Comparison of ENCODE assay signal across 29 mouse cellular contexts in genomic region chr16:46267533-46267932, GRCm38 (mm10).
"Had no signal": no experiment of that assay in that cellular context is flagged by ENCODE, and none has a peak within 500 bp of the region (broad histone marks: within the 10 kb centered on the region; RNA-seq: fewer than 3 reads in every experiment).

No protein-coding gene starts in this region.

- H3K36me3 ChIP-seq: limb, embryonic 10.5 days; limb, embryonic 12.5 days; limb, embryonic 13.5 days; limb, embryonic 15.5 days; liver, embryonic 12.5 days; liver, embryonic 13.5 days; liver, embryonic 15.5 days; lung, embryonic 15.5 days; midbrain, embryonic 10.5 days; midbrain, embryonic 12.5 days; midbrain, embryonic 13.5 days; midbrain, embryonic 15.5 days had no signal

- H3K27ac ChIP-seq: limb, embryonic 10.5 days; limb, embryonic 12.5 days; limb, embryonic 13.5 days; limb, embryonic 15.5 days; liver, embryonic 12.5 days; liver, embryonic 13.5 days; liver, embryonic 14.5 days; liver, embryonic 15.5 days; lung, embryonic 15.5 days; macrophage; midbrain, embryonic 10.5 days; midbrain, embryonic 12.5 days; midbrain, embryonic 13.5 days; midbrain, embryonic 15.5 days had no signal

- H3K27me3 ChIP-seq: limb, embryonic 12.5 days; limb, embryonic 13.5 days; limb, embryonic 15.5 days; liver, embryonic 12.5 days; liver, embryonic 13.5 days; liver, embryonic 15.5 days; lung, embryonic 15.5 days; megakaryocyte, embryonic 14.5 days; midbrain, embryonic 12.5 days; midbrain, embryonic 13.5 days; midbrain, embryonic 15.5 days had no signal

- H3K4me2 ChIP-seq: limb, embryonic 12.5 days; limb, embryonic 13.5 days; limb, embryonic 15.5 days; liver, embryonic 11.5 days; liver, embryonic 12.5 days; liver, embryonic 13.5 days; liver, embryonic 15.5 days; lung, embryonic 14.5 days; lung, embryonic 15.5 days; midbrain, embryonic 11.5 days; midbrain, embryonic 12.5 days; midbrain, embryonic 13.5 days; midbrain, embryonic 15.5 days had no signal

- H3K9me3 ChIP-seq: limb, embryonic 10.5 days; limb, embryonic 12.5 days; limb, embryonic 13.5 days; limb, embryonic 15.5 days; liver, embryonic 12.5 days; liver, embryonic 13.5 days; liver, embryonic 15.5 days; lung, embryonic 15.5 days; megakaryocyte, embryonic 14.5 days; midbrain, embryonic 10.5 days; midbrain, embryonic 12.5 days; midbrain, embryonic 13.5 days; midbrain, embryonic 15.5 days had no signal

- DNase-seq: left cerebral cortex, postnatal 4 days; liver; liver, embryonic 13.5 days; liver, postnatal 0 days; lung, adult 18-20 months; lung, adult 2 months; lung, embryonic 14.5 days; lung, postnatal 10 days; lung, postnatal 14 days; lung, postnatal 36 days; lung, postnatal 4 days; midbrain, embryonic 14.5 days had no signal

- H3K4me1 ChIP-seq: limb, embryonic 10.5 days; limb, embryonic 12.5 days; limb, embryonic 13.5 days; limb, embryonic 15.5 days; liver, embryonic 12.5 days; liver, embryonic 13.5 days; liver, embryonic 15.5 days; lung, embryonic 15.5 days; megakaryocyte, embryonic 14.5 days; midbrain, embryonic 10.5 days; midbrain, embryonic 12.5 days; midbrain, embryonic 13.5 days; midbrain, embryonic 15.5 days had no signal

- H3K4me3 ChIP-seq: limb, embryonic 10.5 days; limb, embryonic 12.5 days; limb, embryonic 13.5 days; limb, embryonic 15.5 days; liver, embryonic 12.5 days; liver, embryonic 13.5 days; liver, embryonic 15.5 days; lung, embryonic 15.5 days; megakaryocyte, embryonic 14.5 days; midbrain, embryonic 10.5 days; midbrain, embryonic 12.5 days; midbrain, embryonic 13.5 days; midbrain, embryonic 15.5 days; myocyte had no signal

- H3K9ac ChIP-seq: limb, embryonic 12.5 days; limb, embryonic 13.5 days; limb, embryonic 15.5 days; liver, embryonic 12.5 days; liver, embryonic 13.5 days; liver, embryonic 14.5 days; liver, embryonic 15.5 days; liver, postnatal 0 days; lung, embryonic 14.5 days; lung, embryonic 15.5 days; midbrain, embryonic 12.5 days; midbrain, embryonic 13.5 days; midbrain, embryonic 15.5 days had no signal
